Mouse (Mus musculus): ENCODE data around the gene Nde1. TPM values are rescaled to one million over a fixed set of nuclear protein-coding genes. Genes with fewer than 3 reads are reported as not detected.

Gene Nde1
- polyA plus RNA-seq (2021; fragmentation: Nextera tagmentation) = 26.4 and 26.6 TPM in 2 replicates
- long read RNA-seq, experiment 1, transcript Nde1-201 (9 exons, 2,287 nt) = major isoform, 34 of 67 reads
- long read RNA-seq, experiment 1, partial matches to known transcripts = 20 of 67 reads
- long read RNA-seq, experiment 1, other reads (novel, unspliced or antisense) = 8 of 67 reads
- long read RNA-seq, experiment 2, transcript Nde1-201 (9 exons, 2,287 nt) = major isoform, 141 of 198 reads
- long read RNA-seq, experiment 2, transcript Nde1-202 (9 exons, 2,335 nt) = minor isoform, 6 of 198 reads
- long read RNA-seq, experiment 2, transcript Nde1-203 (9 exons, 1,551 nt) = minor isoform, 5 of 198 reads
- long read RNA-seq, experiment 2, partial matches to known transcripts = 28 of 198 reads
- long read RNA-seq, experiment 2, other reads (novel, unspliced or antisense) = 16 of 198 reads

GRCm38 (mm10) chr16:14162988-14163416 lies at the start of gene Nde1, which contains the start of gene Marf1:
Gene Nde1 (plus strand): TSS chr16:14163275.
Gene Marf1 (minus strand): TSS chr16:14163351.

Small RNAs within 50 kb of the gene (microRNA-seq; reads per million reads assigned to microRNA genes)
- not detected for gene Gm27671
- 2,464 reads per million, percentile 88 among the genes with 10 or more reads in this experiment for gene Mir484

Other genes starting within 250 kb of the Nde1 start
- 137 and 158 TPM in 2 replicates for gene 2900011O08Rik, start 176.7 kb upstream of the Nde1 start, polyA plus RNA-seq (2021; fragmentation: Nextera tagmentation)
- 0.36 and 0.41 TPM in 2 replicates for gene Ifitm7, start 176.4 kb upstream of the Nde1 start, polyA plus RNA-seq (2021; fragmentation: Nextera tagmentation)
- 15.7 and 27.6 TPM in 2 replicates for gene Marf1, start 76 bp downstream of the Nde1 start, polyA plus RNA-seq (2021; fragmentation: Nextera tagmentation)
- gene Myh11, start 128.1 kb downstream of the Nde1 start, polyA plus RNA-seq (2021; fragmentation: Nextera tagmentation) = 0.38 TPM in 2 replicates
- gene Fopnl, start 154.1 kb downstream of the Nde1 start, polyA plus RNA-seq (2021; fragmentation: Nextera tagmentation) = 139 and 151 TPM in 2 replicates
- 4.9 and 6.6 TPM in 2 replicates for gene Abcc1, start 198.3 kb downstream of the Nde1 start, polyA plus RNA-seq (2021; fragmentation: Nextera tagmentation)

All from layer of hippocampus, adult 6 months (tissue).